Mouse (Mus musculus) heart, adult 10 weeks (tissue): ENCODE results near the gene Sipa1. TPM values are rescaled to one million over a fixed set of nuclear protein-coding genes. Genes with fewer than 3 reads are reported as not detected.

Source experiments
- polyA plus RNA-seq: library from polyadenylated mRNA; stranded (reverse); fragments of 350-450 nt; fragmentation: Illumina TruSeq; extraction: RNeasy Lipid Tissue Mini Kit (QIAGEN cat#74804); gene quantifications from one replicate; pipeline ENCODE4 v1.2.3, GENCODE M21; 2014; ENCODE audit warnings: low read depth, low replicate concordance

The Sipa1 gene
- 16.2 TPM for polyA plus RNA-seq

DNA sequence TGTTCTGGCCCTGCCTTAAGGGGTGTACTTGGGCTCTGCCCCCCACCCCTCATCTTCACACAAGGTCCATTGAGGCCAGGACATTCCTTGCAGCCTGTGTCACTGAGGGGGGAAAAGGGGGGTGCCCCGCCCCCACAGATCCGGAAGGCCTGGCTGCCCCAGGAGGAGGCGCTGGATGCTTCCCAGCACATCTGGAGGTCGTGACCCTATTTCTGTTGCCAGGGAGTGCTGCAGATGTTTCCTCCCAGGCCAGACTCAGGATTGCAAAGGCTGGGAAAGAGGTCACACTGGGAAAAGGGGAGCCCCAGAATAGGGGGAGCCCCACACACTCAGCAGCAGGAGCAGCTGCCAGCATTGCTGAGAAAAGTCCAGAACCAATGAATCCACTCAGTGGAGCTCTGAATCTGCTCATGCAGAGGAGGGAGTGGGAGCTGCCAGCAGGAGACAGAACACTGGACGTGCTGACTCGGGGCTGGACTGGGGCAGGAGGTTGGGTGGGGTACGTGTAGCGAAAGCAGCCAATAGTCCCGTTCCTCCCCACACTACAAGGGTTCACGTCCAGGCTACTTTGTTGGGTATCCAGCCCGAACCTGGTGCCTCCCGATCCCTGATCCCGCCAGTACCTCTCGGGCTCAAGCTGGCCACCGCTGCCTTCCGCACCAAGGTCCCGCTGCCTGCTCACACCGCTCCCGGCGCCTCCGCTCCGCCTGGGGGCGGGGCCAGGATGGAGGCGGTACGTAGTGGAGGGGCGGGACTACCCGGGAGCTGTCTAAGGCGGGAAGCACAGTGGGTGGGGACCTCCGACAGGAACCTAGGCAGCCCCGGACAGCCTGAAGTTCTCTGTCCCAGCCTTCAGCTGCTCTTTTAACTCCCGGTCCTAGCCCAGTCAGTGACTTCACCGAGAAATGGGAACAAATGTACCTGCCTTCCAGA lies at the start of gene Sipa1:
Gene Sipa1 (minus strand): TSS at position 727 of the 933 bp plus-strand sequence.

DNA sequence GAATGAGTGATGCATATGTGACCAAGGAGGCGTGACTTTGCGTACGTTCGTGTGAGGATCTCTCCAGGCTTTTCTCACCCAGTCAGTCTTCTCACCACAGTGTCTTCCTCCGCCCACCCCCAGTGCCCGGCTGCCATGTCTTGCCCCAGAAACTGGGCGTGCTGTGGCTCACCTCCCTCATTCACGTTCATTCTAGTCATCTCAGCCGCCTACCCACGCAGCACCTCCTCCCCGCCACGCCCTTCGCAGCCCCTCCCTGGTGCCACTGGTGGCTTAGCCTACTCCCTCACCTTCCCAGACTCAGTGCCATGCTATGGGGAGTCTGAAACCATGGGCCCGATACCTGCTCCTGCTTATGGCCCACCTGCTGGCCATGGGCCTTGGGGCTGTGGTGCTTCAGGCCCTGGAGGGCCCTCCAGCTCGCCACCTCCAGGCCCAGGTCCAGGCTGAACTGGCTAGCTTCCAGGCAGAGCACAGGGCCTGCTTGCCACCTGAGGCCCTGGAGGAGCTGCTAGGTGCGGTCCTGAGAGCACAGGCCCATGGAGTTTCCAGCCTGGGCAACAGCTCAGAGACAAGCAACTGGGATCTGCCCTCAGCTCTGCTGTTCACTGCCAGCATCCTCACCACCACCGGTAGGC lies 40.8 kb upstream of the Sipa1 start, which contains the start of gene Kcnk7:
Gene Kcnk7 (plus strand): TSS at position 205 of the 638 bp plus-strand sequence.

DNA sequence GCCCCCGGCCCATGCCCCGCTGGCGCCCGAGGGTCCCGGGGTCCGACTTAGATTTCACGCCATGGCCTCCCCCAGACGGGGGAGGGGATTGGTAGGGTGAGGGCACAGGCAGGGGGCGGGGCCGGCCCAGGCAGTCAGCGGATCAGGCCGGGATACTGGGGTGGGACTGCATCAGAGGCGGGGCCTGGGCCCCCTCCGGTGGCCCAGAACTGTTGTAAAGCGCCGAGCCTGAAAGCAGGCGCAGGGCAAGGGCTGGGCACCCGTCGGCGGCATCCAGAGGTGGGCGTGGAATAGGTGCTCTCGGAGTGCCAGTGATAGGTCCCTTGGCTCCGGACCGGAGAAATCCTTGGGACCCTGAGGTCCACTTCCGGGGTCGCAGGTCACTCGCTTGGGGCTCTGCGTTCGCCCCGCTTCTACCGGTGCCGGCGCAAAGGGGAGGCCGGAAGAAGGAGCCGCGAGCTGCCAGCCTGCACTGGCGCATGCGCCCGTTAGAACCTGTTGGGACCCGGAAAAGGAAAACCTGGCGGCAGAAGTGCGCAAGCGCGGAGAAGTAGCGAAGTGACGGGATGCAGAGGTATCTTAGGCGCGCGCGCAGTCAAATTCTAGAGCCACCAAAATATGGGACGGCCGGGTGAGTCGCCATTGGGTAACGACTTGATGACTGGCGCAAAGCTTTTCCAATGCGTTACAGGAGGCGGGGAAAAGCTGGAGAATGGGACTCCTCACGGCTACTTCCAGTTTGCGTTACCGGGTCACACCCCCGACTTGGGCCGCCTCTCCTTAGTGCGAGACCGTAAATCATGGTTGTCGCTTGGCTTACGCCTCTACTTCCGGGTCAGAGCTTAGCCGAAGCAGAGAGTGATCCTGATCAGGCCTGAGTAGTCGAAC lies 24.9 kb upstream of the Sipa1 start, which contains the start of the genes Map3k11 and Pcnx3:
Gene Map3k11 (plus strand): TSS at position 543 of the 888 bp plus-strand sequence.
Gene Pcnx3 (minus strand): TSS at position 709 of the 888 bp plus-strand sequence.

DNA sequence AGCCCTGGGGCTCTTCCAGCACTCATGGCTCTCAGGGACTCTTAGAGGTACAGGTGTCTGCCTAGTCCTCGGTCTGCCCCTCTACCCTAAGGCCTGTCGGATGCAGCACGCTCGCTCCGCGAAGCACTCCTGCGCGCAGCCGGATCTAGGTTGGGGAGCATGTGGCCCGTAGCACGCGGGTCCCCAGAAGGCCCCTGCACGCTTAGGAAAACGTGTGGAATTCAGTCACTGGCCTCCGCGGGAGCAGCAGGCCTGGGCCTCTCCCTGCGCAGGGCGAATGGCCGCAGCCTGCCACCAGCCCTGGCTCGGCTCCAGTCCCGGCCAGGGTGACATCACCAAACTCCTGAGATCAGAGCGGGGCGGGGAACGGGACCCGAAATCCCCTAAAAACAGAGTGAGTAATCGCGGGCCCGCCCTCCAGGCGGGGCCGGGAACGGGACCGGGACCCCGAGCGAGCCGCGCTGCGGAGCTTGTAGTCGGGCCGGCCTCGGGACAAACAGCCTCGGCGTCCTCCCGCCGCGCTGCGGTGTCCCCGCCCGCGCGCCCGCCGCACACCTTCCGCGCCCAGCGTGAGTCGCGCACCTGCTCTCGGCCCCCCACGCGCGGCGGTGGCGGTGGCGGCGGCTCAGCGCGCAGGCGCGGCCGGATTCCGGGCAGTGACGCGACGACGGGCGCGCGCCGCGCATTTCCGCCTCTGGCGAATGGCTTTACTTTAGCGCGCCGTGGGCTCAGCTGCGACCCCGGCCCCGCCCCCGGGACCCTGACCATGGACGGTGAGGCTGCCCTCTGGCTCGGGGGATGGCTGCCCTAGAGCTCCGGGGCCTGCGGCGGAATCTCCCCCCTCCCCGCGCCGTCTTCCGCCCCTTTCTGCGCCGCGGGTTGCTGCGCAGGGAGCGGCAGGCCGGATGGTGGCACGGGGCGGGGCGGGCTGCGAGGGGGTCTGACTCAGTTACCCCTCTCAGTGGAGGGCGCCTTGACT lies 26.1 kb downstream of the Sipa1 start, which contains the start of gene Rela:
Gene Rela (plus strand): TSS at position 415 of the 979 bp plus-strand sequence.

DNA sequence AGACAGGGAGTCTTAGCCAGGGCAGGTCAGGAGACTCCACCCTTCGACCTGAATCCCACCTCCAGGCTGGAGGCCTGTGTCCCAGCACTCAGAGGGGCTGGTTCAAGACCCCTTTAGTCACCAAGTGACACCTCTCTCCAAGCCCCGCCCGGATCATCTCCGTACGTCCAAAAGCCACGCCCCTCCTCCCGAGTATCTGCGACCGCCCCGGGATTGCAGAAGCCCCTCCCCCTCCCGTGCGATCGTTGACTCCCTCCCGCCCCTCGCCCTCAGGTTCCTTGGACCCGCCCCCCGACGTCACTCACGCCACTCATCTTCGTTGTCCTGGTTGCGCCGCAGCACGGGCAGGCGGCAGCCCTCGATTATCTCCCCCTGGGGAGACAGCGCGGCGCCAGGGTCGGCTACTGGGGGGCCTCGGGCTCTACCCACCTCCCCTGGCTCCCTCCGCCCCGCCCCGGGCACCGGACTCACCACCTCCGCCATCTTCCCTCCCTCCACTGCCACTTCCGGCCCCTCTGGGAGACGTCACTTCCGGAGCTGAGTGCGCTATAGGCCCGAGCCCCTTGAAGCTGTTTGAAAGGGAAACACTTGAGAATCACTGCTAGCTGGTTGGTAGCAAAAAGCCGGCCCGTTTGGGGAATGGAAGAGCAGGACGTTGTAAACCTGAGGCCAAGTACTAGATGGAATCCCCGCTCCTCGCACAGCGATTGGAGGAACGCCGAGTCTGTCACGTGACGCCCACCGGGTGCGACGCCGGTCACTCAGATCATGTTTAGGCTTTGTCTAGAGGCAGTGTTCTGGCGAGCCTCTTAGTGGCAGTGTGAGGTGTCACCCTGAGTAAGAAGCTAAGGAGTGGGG lies 53.7 kb downstream of the Sipa1 start, which contains the start of gene Kat5:
Gene Kat5 (minus strand): TSS at position 691 of the 858 bp plus-strand sequence.

DNA sequence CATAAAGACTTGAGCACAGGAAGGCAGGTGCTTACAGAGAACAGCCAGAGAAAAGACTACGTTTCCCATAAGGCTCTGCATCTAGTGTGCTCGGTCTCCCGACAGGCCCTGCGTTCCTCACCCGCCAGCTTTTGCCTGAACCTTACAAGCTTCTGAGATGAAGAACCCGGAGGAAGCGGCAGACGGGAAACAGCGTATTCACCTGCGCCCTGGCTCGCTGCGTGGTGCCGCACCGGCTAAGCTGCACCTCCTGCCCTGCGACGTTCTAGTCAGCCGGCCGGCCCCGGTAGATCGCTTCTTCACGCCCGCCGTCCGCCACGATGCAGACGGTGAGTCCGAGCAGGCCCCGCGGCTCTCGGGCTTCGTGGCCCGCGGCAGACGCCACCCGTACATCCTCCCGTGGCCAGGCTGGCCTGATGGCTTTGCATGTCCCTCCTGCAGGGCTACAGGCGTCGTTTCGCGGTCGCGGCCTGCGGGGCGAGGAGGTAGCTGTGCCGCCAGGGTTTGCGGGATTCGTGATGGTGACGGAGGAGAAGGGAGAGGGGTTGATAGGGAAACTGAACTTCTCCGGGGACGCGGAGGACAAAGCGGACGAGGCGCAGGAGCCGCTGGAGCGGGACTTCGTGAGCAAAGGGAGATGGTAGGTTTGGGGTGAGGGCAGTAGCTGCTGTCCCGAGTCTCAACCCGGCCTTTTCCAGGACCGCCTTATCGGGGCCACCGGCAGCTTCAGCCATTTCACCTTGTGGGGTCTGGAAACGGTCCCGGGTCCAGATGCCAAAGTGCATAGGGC lies 61.6 kb downstream of the Sipa1 start, which contains the start of gene Rnaseh2c:
Gene Rnaseh2c (plus strand): TSS at position 122 of the 790 bp plus-strand sequence.

Other genes with a start within 250 kb of the Sipa1 start
- 391 TPM for gene Drap1, start 238.7 kb downstream of the Sipa1 start, polyA plus RNA-seq
- 33.9 TPM for gene AI837181, start 238.6 kb downstream of the Sipa1 start, polyA plus RNA-seq
- gene Fosl1, start 216.2 kb downstream of the Sipa1 start, polyA plus RNA-seq, result not detected
- 6.9 TPM for gene Ccdc85b, start 205.8 kb downstream of the Sipa1 start, polyA plus RNA-seq
- 44.4 TPM for gene Fibp, start 203.1 kb downstream of the Sipa1 start, polyA plus RNA-seq
- gene Ctsw, start 195.2 kb downstream of the Sipa1 start, polyA plus RNA-seq, result not detected
- gene Efemp2, start 189.8 kb downstream of the Sipa1 start, polyA plus RNA-seq, result 14.6 TPM
- 33.4 TPM for gene Mus81, start 175.3 kb downstream of the Sipa1 start, polyA plus RNA-seq
- gene Cfl1, start 173.3 kb downstream of the Sipa1 start, polyA plus RNA-seq, result 173 TPM
- 1.8 TPM for gene 1700020D05Rik, start 159.9 kb downstream of the Sipa1 start, polyA plus RNA-seq
- 10.1 TPM for gene Snx32, start 153.2 kb downstream of the Sipa1 start, polyA plus RNA-seq
- gene Ovol1, start 103.1 kb downstream of the Sipa1 start, polyA plus RNA-seq, result not detected
- gene Ap5b1, start 95.7 kb downstream of the Sipa1 start, polyA plus RNA-seq, result 1.9 TPM
- gene Rnaseh2c, start 61.8 kb downstream of the Sipa1 start, polyA plus RNA-seq, result 28.9 TPM
- 30.9 TPM for gene Kat5, start 53.5 kb downstream of the Sipa1 start, polyA plus RNA-seq
- gene Rela, start 26.2 kb downstream of the Sipa1 start, polyA plus RNA-seq, result 30.4 TPM
- gene Map3k11, start 25.0 kb upstream of the Sipa1 start, polyA plus RNA-seq, result 22.2 TPM
- 22.7 TPM for gene Pcnx3, start 25.2 kb upstream of the Sipa1 start, polyA plus RNA-seq
- gene Kcnk7, start 40.7 kb upstream of the Sipa1 start, polyA plus RNA-seq, result not detected
- gene Ehbp1l1, start 62.6 kb upstream of the Sipa1 start, polyA plus RNA-seq, result 120 TPM
- 27.2 TPM for gene Fam89b, start 65.9 kb upstream of the Sipa1 start, polyA plus RNA-seq
- gene Ltbp3, start 77.2 kb upstream of the Sipa1 start, polyA plus RNA-seq, result 41.9 TPM
- 64.9 TPM for gene Scyl1, start 107.7 kb upstream of the Sipa1 start, polyA plus RNA-seq
- 5.4 TPM for gene Frmd8, start 211.6 kb upstream of the Sipa1 start, polyA plus RNA-seq
- 3.4 TPM for gene Slc25a45, start 214.1 kb upstream of the Sipa1 start, polyA plus RNA-seq
- gene Tigd3, start 230.4 kb upstream of the Sipa1 start, polyA plus RNA-seq, result 0.63 TPM
- 69.5 TPM for gene Dpf2, start 249.3 kb upstream of the Sipa1 start, polyA plus RNA-seq